Mouse (Mus musculus) C2C12 (cell line): ENCODE data around the gene Alg10b.

ENCODE experiments used
- CEBPB ChIP-seq: IDR thresholded peaks from one replicate; pipeline ENCODE4 v1.6.1; 2011; ENCODE audit warnings: low read depth, mild to moderate bottlenecking, control low read depth, moderate library complexity
- CTCF ChIP-seq: IDR thresholded peaks from one replicate; pipeline ENCODE4 v1.5.1; 2011; ENCODE audit not compliant: control insufficient read depth, insufficient read depth, insufficient read length
- MAX ChIP-seq: IDR thresholded peaks from one replicate; pipeline ENCODE4 v1.6.1; 2011; ENCODE audit warnings: mild to moderate bottlenecking, control low read depth
- MYOD1 ChIP-seq: IDR thresholded peaks from one replicate; pipeline ENCODE4 v1.6.1; 2011; ENCODE audit warnings: low read depth; ENCODE audit not compliant: control insufficient read depth, insufficient read length
- MYOG ChIP-seq: IDR thresholded peaks from one replicate; pipeline ENCODE4 v1.6.1; 2011; ENCODE audit not compliant: control insufficient read depth, insufficient read length; ENCODE audit errors: extremely low read depth
- USF1 ChIP-seq: IDR thresholded peaks from one replicate; pipeline ENCODE4 v1.6.1; 2011; ENCODE audit warnings: low read depth, mild to moderate bottlenecking, control low read depth, moderate library complexity

GRCm38 (mm10) chr15:90244081-90244480, 20.0 kb downstream of the Alg10b start:
- TF ChIP-seq CTCF: no peak
- TF ChIP-seq MYOD1: no peak
- no peak for TF ChIP-seq USF1
- no peak for TF ChIP-seq MAX
- TF ChIP-seq MYOG: no peak
- TF ChIP-seq CEBPB: no peak
